Comparison of ENCODE assay signal across 9 mouse cellular contexts in the genomic region with DNA sequence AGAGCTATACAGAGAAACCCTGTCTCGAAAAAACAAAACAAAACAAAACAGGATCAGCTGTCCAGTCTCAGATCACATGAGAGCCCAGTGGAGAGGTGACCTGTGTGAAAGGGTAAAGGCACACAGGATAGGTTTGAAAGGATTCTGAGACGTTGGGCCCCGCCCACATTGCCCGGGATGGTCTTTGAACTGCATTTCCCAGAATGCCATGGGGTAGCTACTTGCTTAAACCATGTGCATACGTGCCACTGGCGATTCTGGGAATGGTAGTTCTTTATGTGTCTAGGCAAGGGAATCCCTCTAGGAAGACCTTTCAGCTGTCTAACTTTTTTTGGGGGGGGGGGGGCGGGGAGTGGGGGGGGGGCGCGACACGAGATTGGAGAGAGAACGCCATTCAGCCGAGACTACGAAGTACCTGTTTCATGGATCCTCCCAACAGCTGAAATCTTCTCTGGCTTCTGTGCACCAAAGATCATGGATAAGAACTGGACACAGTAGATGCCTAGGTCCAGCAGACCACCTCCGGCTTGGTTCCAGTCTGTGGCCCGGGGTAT. TPM values are rescaled to one million over a fixed set of nuclear protein-coding genes. Genes with fewer than 3 reads are reported as not detected.
A peak's percentile ranks its signal among the peaks of the same experiment; 100 is the strongest.
DNase-seq lines count a peak whose midpoint lies in the region; ATAC-seq and TF ChIP-seq lines count a peak whose summit lies in the region.
"Had no signal": no experiment of that assay in that cellular context is flagged by ENCODE, and none has a peak within 500 bp of the region (broad histone marks: within the 10 kb centered on the region; RNA-seq: fewer than 3 reads in every experiment).

A gene (plus strand): TSS at position 504 of the 554 bp plus-strand sequence.

- peak; percentile 71 to 77 for DNase-seq in cerebellum, adult 2 months
- no peak for DNase-seq in cerebellum, adult 8-10 months
- DNase-seq in brain, embryonic 14.5 days (ENCODE audit: low read depth): peak; percentile 79
- peak; percentile 46 for DNase-seq in gastrocnemius, postnatal 25 days
- peak; percentile 79 for DNase-seq in kidney, adult 11 months
- DNase-seq in liver: peak; percentile 75

- TF ChIP-seq CTCF in cerebellum, adult 2 months (IDR thresholded peaks at IDR 0.05; ENCODE audit: borderline replicate concordance, insufficient read depth, low read depth, low read length): no peak
- no peak for TF ChIP-seq CTCF in brain, embryonic 14.5 days (IDR thresholded peaks at IDR 0.05; ENCODE audit: borderline replicate concordance, extremely low read depth, insufficient read depth, insufficient read length)

- no peak for TF ChIP-seq POLR2A in cerebellum, adult 2 months (IDR thresholded peaks at IDR 0.05; ENCODE audit: borderline replicate concordance, insufficient read depth, low read length)
- no peak for TF ChIP-seq POLR2A in brain, embryonic 14.5 days (IDR thresholded peaks at IDR 0.05; ENCODE audit: borderline replicate concordance, extremely low read depth, insufficient read depth, insufficient read length, poor library complexity, severe bottlenecking)

- no peak within 1 kb of the TSS for H3K4me2 ChIP-seq in midbrain, embryonic 15.5 days
- H3K4me2 ChIP-seq in stomach, embryonic 15.5 days: no peak within 1 kb of the TSS

- no peaks in the 10 kb centered on the region; the same call in 1 of the 2 replicates for H3K4me1 ChIP-seq in cerebellum, adult 2 months (ENCODE audit: control insufficient read depth, insufficient read depth, low read length)
- H3K4me1 ChIP-seq in midbrain, embryonic 15.5 days: no peaks in the 10 kb centered on the region
- H3K4me1 ChIP-seq in stomach, embryonic 15.5 days: no peaks in the 10 kb centered on the region

- H3K9ac ChIP-seq in midbrain, embryonic 15.5 days: no peak within 1 kb of the TSS
- no peak within 1 kb of the TSS for H3K9ac ChIP-seq in stomach, embryonic 15.5 days

- no peaks in the 10 kb centered on the region for H3K27me3 ChIP-seq in cerebellum, adult 2 months (ENCODE audit: control insufficient read depth, insufficient read depth, low read length)
- no peaks in the 10 kb centered on the region for H3K27me3 ChIP-seq in midbrain, embryonic 15.5 days (replicated peaks)
- no peaks in the 10 kb centered on the region for H3K27me3 ChIP-seq in stomach, embryonic 15.5 days (replicated peaks)

- H3K36me3 ChIP-seq in midbrain, embryonic 15.5 days (replicated peaks): no peaks in the 10 kb centered on the region
- no peaks in the 10 kb centered on the region for H3K36me3 ChIP-seq in stomach, embryonic 15.5 days

- H3K27ac ChIP-seq in cerebellum, adult 2 months (ENCODE audit: insufficient read depth, low read length): no peak within 1 kb of the TSS
- H3K27ac ChIP-seq in midbrain, embryonic 15.5 days: no peak within 1 kb of the TSS
- H3K27ac ChIP-seq in stomach, embryonic 15.5 days: no peak within 1 kb of the TSS

- H3K4me3 ChIP-seq in cerebellum, adult 2 months (replicated peaks; ENCODE audit: insufficient read depth, low read depth, low read length): no peak within 1 kb of the TSS
- H3K4me3 ChIP-seq in midbrain, embryonic 15.5 days: no peak within 1 kb of the TSS
- no peak within 1 kb of the TSS for H3K4me3 ChIP-seq in stomach, embryonic 15.5 days (replicated peaks)

- no peaks in the 10 kb centered on the region for H3K9me3 ChIP-seq in midbrain, embryonic 15.5 days
- no peaks in the 10 kb centered on the region for H3K9me3 ChIP-seq in stomach, embryonic 15.5 days
- H3K9me3 ChIP-seq: G1E had no signal

- WGBS in cerebellum, adult 2 months: 50% methylated on average over 15 of the region's 15 CpGs
- 47% methylated on average over 15 of the region's 15 CpGs for WGBS in midbrain, embryonic 15.5 days
- WGBS in stomach, embryonic 15.5 days: 59% methylated on average over 15 of the region's 15 CpGs

- ATAC-seq in midbrain, embryonic 15.5 days (replicated peaks): peak; percentile 86
- ATAC-seq in stomach, embryonic 15.5 days (ENCODE audit: insufficient read depth, low FRiP score, low read depth): peak; percentile 72

RNA-seq across cellular contexts. Expression of the gene that starts here (rescaled TPM):
- 0.10 TPM in 1 of 2 replicates, not detected in the other for polyA plus RNA-seq in cerebellum, adult 2 months (2012; rRNA removed)
- 0.11 and 0.18 TPM in 2 replicates for polyA plus RNA-seq in brain, embryonic 14.5 days (2012; rRNA removed)
- not detected for total RNA-seq in gastrocnemius, postnatal 25 days (2021)
- polyA plus RNA-seq in midbrain, embryonic 15.5 days (2015; fragmentation: Nextera tagmentation; extraction: Ambion mirVana): 0.08 and 0.23 TPM in 2 replicates
- 1.4 and 1.8 TPM in 2 replicates for polyA plus RNA-seq in stomach, embryonic 15.5 days (2015; fragmentation: Nextera tagmentation; extraction: Ambion mirVana)

Comparison
In these comparisons a context has a peak if more than half of its experiments do, and no peak if none do; other contexts are left out.
1. Peak in DNase-seq in cerebellum, adult 2 months; RNA of the gene not detected or under 1 TPM.
2. Peak in DNase-seq in brain, embryonic 14.5 days; RNA of the gene not detected or under 1 TPM.
3. Peak in DNase-seq in gastrocnemius, postnatal 25 days; RNA of the gene not detected or under 1 TPM.
4. Peak in ATAC-seq in midbrain, embryonic 15.5 days; RNA of the gene not detected or under 1 TPM.